Mouse (Mus musculus): ENCODE results near the gene Abtb2.

DNA sequence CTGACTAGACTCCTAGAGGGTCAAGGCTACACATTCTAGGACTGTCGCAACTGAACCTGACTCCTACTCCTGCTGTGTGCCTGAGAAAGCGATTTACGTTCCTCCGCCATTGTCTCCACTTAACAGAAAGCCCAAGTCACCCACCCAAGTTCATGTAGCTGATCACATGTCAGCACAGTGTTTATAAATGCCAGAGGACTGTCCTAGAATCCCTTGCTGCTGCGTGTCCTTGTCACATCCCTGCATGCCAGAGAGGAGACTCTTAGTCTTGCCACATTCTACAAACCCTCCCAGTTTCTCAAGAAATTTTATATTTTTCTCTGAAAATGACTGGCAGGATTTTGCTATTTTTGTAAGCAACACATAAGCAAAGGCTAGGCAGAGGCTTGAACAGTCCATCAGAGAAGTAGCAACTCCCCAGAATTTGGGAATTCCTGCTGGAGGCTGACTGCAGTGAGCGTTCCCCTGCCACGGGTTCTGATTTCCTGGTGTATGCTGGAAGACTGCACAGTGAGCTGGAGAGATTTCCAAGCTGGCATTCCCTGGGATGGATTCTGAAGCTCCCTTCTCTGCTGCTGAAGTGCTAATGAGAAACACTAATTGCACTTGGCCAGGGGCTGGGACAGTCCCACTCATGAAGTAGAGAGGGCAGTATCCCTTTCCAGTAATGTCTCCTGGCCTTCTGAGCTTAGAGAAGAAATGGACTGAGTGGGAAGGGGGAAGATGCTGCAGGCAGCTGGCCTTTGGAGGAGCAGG lies 111.7 kb downstream of the Abtb2 start:
- TF ChIP-seq POLR2A (IDR thresholded peaks at IDR 0.05; ENCODE audit: low read depth, low read length) (no peak), CTCF (IDR thresholded peaks at IDR 0.05; ENCODE audit: borderline replicate concordance, insufficient read depth, low read length) (no peak)
